Mouse (Mus musculus): ENCODE measurements around the gene Tfrc. TPM values are rescaled to one million over a fixed set of nuclear protein-coding genes. Genes with fewer than 3 reads are reported as not detected.
A peak's percentile ranks its signal among the peaks of the same experiment; 100 is the strongest.

Gene Tfrc
- polyA plus RNA-seq, 1 experiment: 1.3 TPM

- H3K27me3 ChIP-seq (replicated peaks): peaks cover 14% of the 10 kb centered on the region
- no peaks in the 10 kb centered on the region for H3K9me3 ChIP-seq
- peaks cover 39% of the 10 kb centered on the region for H3K4me1 ChIP-seq
- no peak overlapping the region for H3K4me3 ChIP-seq (replicated peaks)
- TF ChIP-seq FLI1 (IDR thresholded peaks at IDR 0.05; ENCODE audit: low read length) (no peak), GATA1 (IDR thresholded peaks at IDR 0.05; ENCODE audit: borderline replicate concordance, low read length) (no peak)
- H3K36me3 ChIP-seq (replicated peaks; ENCODE audit: low read length): no peaks in the 10 kb centered on the region
Observed at GRCm38 (mm10) chr16:32593283-32593805, 15.4 kb upstream of the Tfrc start.

- Histone ChIP-seq H3K27me3 (replicated peaks) (peaks cover 12% of the 10 kb centered on the region), H3K9me3 (no peaks in the 10 kb centered on the region), H3K4me1 (peaks cover 44% of the 10 kb centered on the region), H3K4me3 (replicated peaks) (peak overlapping the region; percentile 59), H3K36me3 (replicated peaks; ENCODE audit: low read length) (no peaks in the 10 kb centered on the region)
- TF ChIP-seq GATA1 (IDR thresholded peaks at IDR 0.05; ENCODE audit: borderline replicate concordance, low read length): no peak
- no peak for TF ChIP-seq FLI1 (IDR thresholded peaks at IDR 0.05; ENCODE audit: low read length)
Observed at GRCm38 (mm10) chr16:32593916-32594315, 14.8 kb upstream of the Tfrc start.

GRCm38 (mm10) chr16:32594701-32595100 lies 14.0 kb upstream of the Tfrc start:
- Histone ChIP-seq H3K36me3 (replicated peaks; ENCODE audit: low read length) (no peaks in the 10 kb centered on the region), H3K4me1 (peaks cover 47% of the 10 kb centered on the region), H3K4me3 (replicated peaks) (no peak overlapping the region), H3K9me3 (no peaks in the 10 kb centered on the region), H3K27me3 (replicated peaks) (peaks cover 8% of the 10 kb centered on the region)
- TF ChIP-seq FLI1 (IDR thresholded peaks at IDR 0.05; ENCODE audit: low read length): no peak
- no peak for TF ChIP-seq GATA1 (IDR thresholded peaks at IDR 0.05; ENCODE audit: borderline replicate concordance, low read length)

GRCm38 (mm10) chr16:32595142-32595855 lies 13.4 kb upstream of the Tfrc start:
- Histone ChIP-seq H3K4me3 (replicated peaks) (no peak overlapping the region), H3K4me1 (peaks cover 47% of the 10 kb centered on the region), H3K9me3 (no peaks in the 10 kb centered on the region), H3K27me3 (replicated peaks) (peaks cover 6% of the 10 kb centered on the region), H3K36me3 (replicated peaks; ENCODE audit: low read length) (no peaks in the 10 kb centered on the region)
- TF ChIP-seq GATA1 (IDR thresholded peaks at IDR 0.05; ENCODE audit: borderline replicate concordance, low read length): no peak

GRCm38 (mm10) chr16:32597909-32598381 lies 10.8 kb upstream of the Tfrc start:
- H3K4me3 ChIP-seq (replicated peaks): peak overlapping the region; percentile 79

GRCm38 (mm10) chr16:32599151-32599550 lies 9.6 kb upstream of the Tfrc start:
- Histone ChIP-seq H3K4me3 (replicated peaks) (no peak overlapping the region), H3K4me1 (peaks cover 35% of the 10 kb centered on the region), H3K27me3 (replicated peaks) (peaks cover 3% of the 10 kb centered on the region), H3K9me3 (no peaks in the 10 kb centered on the region), H3K36me3 (replicated peaks; ENCODE audit: low read length) (no peaks in the 10 kb centered on the region)
- TF ChIP-seq GATA1 (IDR thresholded peaks at IDR 0.05; ENCODE audit: borderline replicate concordance, low read length): no peak
- TF ChIP-seq FLI1 (IDR thresholded peaks at IDR 0.05; ENCODE audit: low read length): no peak

More at GRCm38 (mm10) chr16:32597909-32598381, 10.8 kb upstream of the Tfrc start:
- Histone ChIP-seq H3K27me3 (replicated peaks) (peaks cover 3% of the 10 kb centered on the region), H3K9me3 (no peaks in the 10 kb centered on the region), H3K4me1 (peaks cover 47% of the 10 kb centered on the region), H3K36me3 (replicated peaks; ENCODE audit: low read length) (no peaks in the 10 kb centered on the region)
- no peak for TF ChIP-seq GATA1 (IDR thresholded peaks at IDR 0.05; ENCODE audit: borderline replicate concordance, low read length)
- no peak for TF ChIP-seq FLI1 (IDR thresholded peaks at IDR 0.05; ENCODE audit: low read length)

- Histone ChIP-seq H3K4me3 (replicated peaks) (no peak overlapping the region), H3K27me3 (replicated peaks) (no peaks in the 10 kb centered on the region), H3K36me3 (replicated peaks; ENCODE audit: low read length) (no peaks in the 10 kb centered on the region), H3K4me1 (peaks cover 19% of the 10 kb centered on the region), H3K9me3 (no peaks in the 10 kb centered on the region)
- TF ChIP-seq GATA1 (IDR thresholded peaks at IDR 0.05; ENCODE audit: borderline replicate concordance, low read length) (no peak), FLI1 (IDR thresholded peaks at IDR 0.05; ENCODE audit: low read length) (no peak)
Observed at GRCm38 (mm10) chr16:32602193-32602685, 6.5 kb upstream of the Tfrc start.

GRCm38 (mm10) chr16:32607562-32608343 lies 967 bp upstream of the Tfrc start:
- peak overlapping the region; percentile 99 for H3K4me3 ChIP-seq (replicated peaks)

GRCm38 (mm10) chr16:32608344-32608711 lies 392 bp upstream of the Tfrc start:
- no peaks in the 10 kb centered on the region for H3K9me3 ChIP-seq
- TF ChIP-seq GATA1 (IDR thresholded peaks at IDR 0.05; ENCODE audit: borderline replicate concordance, low read length) (no peak), FLI1 (IDR thresholded peaks at IDR 0.05; ENCODE audit: low read length) (no peak)
- H3K27me3 ChIP-seq (replicated peaks): no peaks in the 10 kb centered on the region
- peaks cover 6% of the 10 kb centered on the region for H3K36me3 ChIP-seq (replicated peaks; ENCODE audit: low read length)
- H3K4me1 ChIP-seq: peaks cover 38% of the 10 kb centered on the region
- peak overlapping the region; percentile 99 for H3K4me3 ChIP-seq (replicated peaks)

More at GRCm38 (mm10) chr16:32607562-32608343, 967 bp upstream of the Tfrc start:
- TF ChIP-seq GATA1 (IDR thresholded peaks at IDR 0.05; ENCODE audit: borderline replicate concordance, low read length) (no peak), FLI1 (IDR thresholded peaks at IDR 0.05; ENCODE audit: low read length) (no peak)
- H3K27me3 ChIP-seq (replicated peaks): no peaks in the 10 kb centered on the region
- peaks cover 32% of the 10 kb centered on the region for H3K4me1 ChIP-seq
- no peaks in the 10 kb centered on the region for H3K9me3 ChIP-seq
- H3K36me3 ChIP-seq (replicated peaks; ENCODE audit: low read length): peaks cover 3% of the 10 kb centered on the region
